Mouse (Mus musculus) midbrain, embryonic 11.5 days (tissue): Measurements from ENCODE around the gene Rab4b. TPM values are rescaled to one million over a fixed set of nuclear protein-coding genes. Genes with fewer than 3 reads are reported as not detected.

Experiments used
- ATAC-seq: fragments of 200-750 bp; cut with Nextera tagmentation; 2 replicates; pipeline ENCODE4 v1.8.0; 2017; ENCODE audit warnings: moderate TSS enrichment, moderate library complexity; ENCODE audit not compliant: low FRiP score
- DNase-seq: peaks from one replicate; pipeline ENCODE4 v3.0.0; 2015; ENCODE audit warnings: low spot score; ENCODE audit errors: missing footprints
- H3K27ac ChIP-seq: fragments of 300-500 bp; sonication (generic); 2 replicates; pipeline ENCODE4 v1.5.1; 2014; ENCODE audit warnings: low read depth, low read length
- H3K27me3 ChIP-seq: fragments of 300-500 bp; sonication (generic); 2 replicates; pipeline ENCODE4 v1.6.1; 2014; ENCODE audit warnings: mild to moderate bottlenecking, low read length, moderate library complexity, mixed read lengths; ENCODE audit not compliant: control insufficient read depth, insufficient read depth
- H3K36me3 ChIP-seq: fragments of 300-500 bp; sonication (generic); 2 replicates; pipeline ENCODE4 v1.6.1; 2014; ENCODE audit warnings: mild to moderate bottlenecking, low read length, moderate library complexity, mixed read lengths; ENCODE audit not compliant: control insufficient read depth, insufficient read depth
- H3K4me1 ChIP-seq: fragments of 300-500 bp; sonication (generic); 2 replicates; pipeline ENCODE4 v1.6.1; 2014; ENCODE audit warnings: low read length; ENCODE audit not compliant: control insufficient read depth, insufficient read depth
- H3K4me2 ChIP-seq: fragments of 300-500 bp; sonication (generic); 2 replicates; pipeline ENCODE4 v1.6.1; 2014; ENCODE audit warnings: mild to moderate bottlenecking, moderate library complexity
- H3K4me3 ChIP-seq: fragments of 300-500 bp; sonication (generic); 2 replicates; pipeline ENCODE4 v1.5.1; 2014; ENCODE audit warnings: low read depth, low read length
- H3K9ac ChIP-seq: fragments of 300-500 bp; sonication (generic); 2 replicates; pipeline ENCODE4 v1.6.1; 2014; ENCODE audit warnings: low read length
- H3K9me3 ChIP-seq: fragments of 300-500 bp; sonication (generic); 2 replicates; pipeline ENCODE4 v1.6.1; 2016; ENCODE audit warnings: low read length; ENCODE audit not compliant: control insufficient read depth
- WGBS: fragments of 180-500 bp; shearing (Covaris S2); extraction: QIAGEN DNeasy Blood & Tissue Kit; methylation state at CpG from one replicate; pipeline ENCODE4 v1.1.7; 2014; 5-methylcytosine and 5-hydroxymethylcytosine counted together
- microRNA counts: library from miRNA; unstranded; fragments of <30 nt; microRNA quantifications from one replicate; lab custom pipeline; 2015
- microRNA-seq: library from miRNA; unstranded; fragments of <30 nt; microRNA quantifications from one replicate; pipeline ENCODE4, GENCODE M21; 2017
- polyA plus RNA-seq: library from polyadenylated mRNA; unstranded; fragments of >200 nt; fragmentation: Nextera tagmentation; extraction: Ambion mirVana; gene quantifications from 2 replicates; pipeline ENCODE4 v1.2.1, GENCODE M21; 2014

Rab4b gene
- polyA plus RNA-seq, 1 experiment from 2014 or later = 57.4 TPM

GRCm38 (mm10) chr7:27129811-27130210 lies 48.9 kb downstream of the Rab4b start:
- H3K36me3 ChIP-seq = no peaks in the 10 kb centered on the region
- WGBS = 88% methylated on average over 12 of the region's 12 CpGs
- no peaks in the 10 kb centered on the region for H3K27me3 ChIP-seq
- DNase-seq (no peak), ATAC-seq (no peak)
- no peaks in the 10 kb centered on the region; the same call in none of the 2 replicates for H3K9me3 ChIP-seq
- no peak overlapping the region for H3K27ac ChIP-seq
- no peak overlapping the region for H3K4me2 ChIP-seq
- no peak overlapping the region for H3K9ac ChIP-seq
- no peaks in the 10 kb centered on the region for H3K4me1 ChIP-seq
- H3K4me3 ChIP-seq = no peak overlapping the region

- DNase-seq = no peak
- no peak for ATAC-seq
- Histone ChIP-seq H3K9me3 (no peaks in the 10 kb centered on the region; the same call in none of the 2 replicates), H3K36me3 (no peaks in the 10 kb centered on the region), H3K4me1 (no peaks in the 10 kb centered on the region), H3K27ac (no peak overlapping the region), H3K4me3 (no peak overlapping the region), H3K9ac (no peak overlapping the region), H3K27me3 (no peaks in the 10 kb centered on the region), H3K4me2 (no peak overlapping the region)
- WGBS = 93% methylated on average over 13 of the region's 13 CpGs
Observed at GRCm38 (mm10) chr7:27128946-27129345, 49.8 kb downstream of the Rab4b start.

- H3K27ac ChIP-seq = no peak overlapping the region
- H3K4me2 ChIP-seq = no peak overlapping the region
- H3K9me3 ChIP-seq = no peaks in the 10 kb centered on the region; the same call in none of the 2 replicates
- no peaks in the 10 kb centered on the region for H3K4me1 ChIP-seq
- H3K9ac ChIP-seq = no peak overlapping the region
- no peaks in the 10 kb centered on the region for H3K36me3 ChIP-seq
- no peak overlapping the region for H3K4me3 ChIP-seq
- ATAC-seq = no peak
- H3K27me3 ChIP-seq = no peaks in the 10 kb centered on the region
- no peak for DNase-seq
- 47% methylated on average over 3 of the region's 3 CpGs for WGBS
Observed at GRCm38 (mm10) chr7:27128162-27128561, 50.5 kb downstream of the Rab4b start.

- no peak for ATAC-seq
- Histone ChIP-seq H3K4me3 (no peak overlapping the region), H3K27me3 (no peaks in the 10 kb centered on the region), H3K4me1 (no peaks in the 10 kb centered on the region), H3K9me3 (no peaks in the 10 kb centered on the region), H3K27ac (no peak overlapping the region), H3K36me3 (no peaks in the 10 kb centered on the region), H3K9ac (no peak overlapping the region), H3K4me2 (no peak overlapping the region)
- 82% methylated on average over 4 of the region's 4 CpGs for WGBS
- DNase-seq = no peak
Observed at GRCm38 (mm10) chr7:27124969-27125368, 53.7 kb downstream of the Rab4b start.

GRCm38 (mm10) chr7:27124305-27124832 lies 54.3 kb downstream of the Rab4b start:
- H3K4me1 ChIP-seq = no peaks in the 10 kb centered on the region
- no peaks in the 10 kb centered on the region for H3K27me3 ChIP-seq
- 71% methylated on average over 5 of the region's 5 CpGs for WGBS
- H3K36me3 ChIP-seq = no peaks in the 10 kb centered on the region
- no peak overlapping the region for H3K4me2 ChIP-seq
- no peak overlapping the region for H3K27ac ChIP-seq
- no peak for DNase-seq
- no peak for ATAC-seq
- H3K4me3 ChIP-seq = no peak overlapping the region
- no peak overlapping the region for H3K9ac ChIP-seq
- H3K9me3 ChIP-seq = no peaks in the 10 kb centered on the region

GRCm38 (mm10) chr7:27119676-27120075 lies 59.0 kb downstream of the Rab4b start, which contains the start of gene Cyp2f2:
Gene Cyp2f2, plus strand, starts transcription at chr7:27119909.
- Histone ChIP-seq H3K9me3 (no peaks in the 10 kb centered on the region), H3K27me3 (no peaks in the 10 kb centered on the region), H3K9ac (no peak within 1 kb of the TSS), H3K36me3 (no peaks in the 10 kb centered on the region), H3K4me3 (no peak within 1 kb of the TSS), H3K4me1 (no peaks in the 10 kb centered on the region), H3K27ac (no peak within 1 kb of the TSS), H3K4me2 (no peak within 1 kb of the TSS)
- ATAC-seq (no peak), DNase-seq (no peak)

MicroRNAs within 50 kb of the gene (microRNA counts, 519-probe panel; counts per million panel counts)
- not detected for microRNA mmu-miR-1191 (lab: Ali Mortazavi, UCI)

Small RNA genes within 50 kb of the gene (microRNA-seq; reads per million reads assigned to microRNA genes)
- gene Mir1191 (1.9 reads per million, percentile 3 among the genes with 10 or more reads in this experiment), gene Mir3101 (not detected)

Other genes starting within 250 kb of the Rab4b start
- not detected in 2 replicates for gene Cyp2a22, start 239.5 kb downstream of the Rab4b start, polyA plus RNA-seq
- gene Cyp2a12, start 149.8 kb downstream of the Rab4b start, polyA plus RNA-seq = not detected in 2 replicates
- gene Cyp2f2, start 59.0 kb downstream of the Rab4b start, polyA plus RNA-seq = not detected in 2 replicates
- 0.11 and 0.19 TPM in 2 replicates for gene Cyp2t4, start 25.2 kb downstream of the Rab4b start, polyA plus RNA-seq
- gene Egln2, start 12.1 kb downstream of the Rab4b start, polyA plus RNA-seq = 36.4 and 43.5 TPM in 2 replicates
- gene Gm21983, start 2.2 kb upstream of the Rab4b start, polyA plus RNA-seq = not detected in 2 replicates
- gene Mia, start 2.3 kb upstream of the Rab4b start, polyA plus RNA-seq = 0.93 and 1.4 TPM in 2 replicates
- 4.0 and 4.1 TPM in 2 replicates for gene BC024978, start 16.9 kb upstream of the Rab4b start, polyA plus RNA-seq
- 339 and 364 TPM in 2 replicates for gene Snrpa, start 17.4 kb upstream of the Rab4b start, polyA plus RNA-seq
- 5.0 and 6.6 TPM in 2 replicates for gene Itpkc, start 49.8 kb upstream of the Rab4b start, polyA plus RNA-seq
- 16.1 and 16.6 TPM in 2 replicates for gene Coq8b, start 54.1 kb upstream of the Rab4b start, polyA plus RNA-seq
- gene Numbl, start 79.5 kb upstream of the Rab4b start, polyA plus RNA-seq = 16.9 and 17.7 TPM in 2 replicates
- 2.9 and 5.8 TPM in 2 replicates for gene Ltbp4, start 158.8 kb upstream of the Rab4b start, polyA plus RNA-seq
- gene Shkbp1, start 177.1 kb upstream of the Rab4b start, polyA plus RNA-seq = 45.9 and 50.7 TPM in 2 replicates
- not detected in 2 replicates for gene Gm20479, start 178.5 kb upstream of the Rab4b start, polyA plus RNA-seq